Mouse (Mus musculus) stomach, postnatal 0 days (tissue): ENCODE measurements around the gene Tmem254b. TPM values are rescaled to one million over a fixed set of nuclear protein-coding genes. Genes with fewer than 3 reads are reported as not detected.
A peak's percentile ranks its signal among the peaks of the same experiment; 100 is the strongest.
"Not testable (repeated sequence)": the region's sequence is repeated elsewhere in the genome, so short reads cannot be mapped to it uniquely, and the experiment has no call there.

Source experiments
- ATAC-seq: fragments of 200-750 bp; cut with Nextera tagmentation; 2 replicates; pipeline ENCODE4 v1.8.0; 2017; ENCODE audit not compliant: low FRiP score, low TSS enrichment
- DNase-seq: peaks from one replicate; pipeline ENCODE4 v3.0.0-alpha.2; 2016; ENCODE audit warnings: low spot score
- H3K27ac ChIP-seq: fragments of 300-500 bp; sonication (generic); replicated peaks from 2 replicates; pipeline ENCODE4 v1.5.1; 2014; ENCODE audit warnings: mild to moderate bottlenecking, control low read depth
- H3K27me3 ChIP-seq: fragments of 300-500 bp; sonication (generic); 2 replicates; pipeline ENCODE4 v1.6.1; 2014; ENCODE audit warnings: low read length; ENCODE audit not compliant: control insufficient read depth, insufficient read depth
- H3K36me3 ChIP-seq: fragments of 300-500 bp; sonication (generic); 2 replicates; pipeline ENCODE4 v1.6.1; 2014; ENCODE audit warnings: low read length, mixed read lengths; ENCODE audit not compliant: control insufficient read depth, insufficient read depth
- H3K4me1 ChIP-seq: fragments of 300-500 bp; sonication (generic); replicated peaks from 2 replicates; pipeline ENCODE4 v1.6.1; 2014; ENCODE audit warnings: antibody characterized with exemption; ENCODE audit not compliant: control insufficient read depth, insufficient read depth
- H3K4me2 ChIP-seq: fragments of 300-500 bp; sonication (generic); replicated peaks from 2 replicates; pipeline ENCODE4 v1.6.1; 2014; ENCODE audit warnings: low read depth, mild to moderate bottlenecking, control low read depth, moderate library complexity
- H3K4me3 ChIP-seq: fragments of 300-500 bp; sonication (generic); 2 replicates; pipeline ENCODE4 v1.5.1; 2014; ENCODE audit warnings: low read depth, low read length, control low read depth
- H3K9ac ChIP-seq: fragments of 300-500 bp; sonication (generic); 2 replicates; pipeline ENCODE4 v1.6.1; 2014; ENCODE audit warnings: mild to moderate bottlenecking, low read length, control low read depth, mixed read lengths
- H3K9me3 ChIP-seq: fragments of 300-500 bp; sonication (generic); 2 replicates; pipeline ENCODE4 v1.6.1; 2016; ENCODE audit warnings: low read length; ENCODE audit not compliant: control insufficient read depth
- WGBS: fragments of 180-500 bp; shearing (Covaris S2); extraction: QIAGEN DNeasy Blood & Tissue Kit; methylation state at CpG from one replicate; pipeline ENCODE4 v1.1.7; 2014; 5-methylcytosine and 5-hydroxymethylcytosine counted together
- polyA plus RNA-seq: library from polyadenylated mRNA; unstranded; fragments of >200 nt; fragmentation: Nextera tagmentation; extraction: Ambion mirVana; gene quantifications from 2 replicates; pipeline ENCODE4 v1.2.1, GENCODE M21; 2015

Tmem254b gene
- polyA plus RNA-seq: 53.8 and 62.7 TPM in 2 replicates

- H3K4me2 ChIP-seq, DNase-seq, H3K27ac ChIP-seq, H3K36me3 ChIP-seq, H3K4me1 ChIP-seq, H3K9me3 ChIP-seq, H3K27me3 ChIP-seq, H3K4me3 ChIP-seq, H3K9ac ChIP-seq: not testable (repeated sequence)
- peak; percentile 89 for ATAC-seq
- no CpG with 5 or more reads among the region's 10 CpGs for WGBS
These were observed at the start of gene Tmem254b for GRCm38 (mm10) chr14:26206926-26207247. Gene Tmem254b (minus strand): TSS chr14:26207041.

- H3K4me1 ChIP-seq, H3K9ac ChIP-seq, H3K9me3 ChIP-seq, H3K4me3 ChIP-seq, H3K36me3 ChIP-seq, H3K27me3 ChIP-seq, DNase-seq, H3K27ac ChIP-seq, H3K4me2 ChIP-seq: not testable (repeated sequence)
- ATAC-seq: peak; percentile 21; the same call in 1 of the 2 replicates
- whole genome bisulfite sequencing: no CpG with 5 or more reads among the region's 2 CpGs
These were observed 30.3 kb upstream of the Tmem254b start for GRCm38 (mm10) chr14:26237183-26237582.

- H3K27me3 ChIP-seq, DNase-seq, H3K36me3 ChIP-seq, H3K9me3 ChIP-seq, H3K4me2 ChIP-seq, H3K9ac ChIP-seq, H3K4me1 ChIP-seq, H3K4me3 ChIP-seq, H3K27ac ChIP-seq: not testable (repeated sequence)
- 0 out of 2 replicates have a peak, but pooled peaks have one; percentile 40 for ATAC-seq
- WGBS: no CpG with 5 or more reads among the region's 5 CpGs
These were observed 9.6 kb upstream of the Tmem254b start for GRCm38 (mm10) chr14:26216233-26217000.

GRCm38 (mm10) chr14:26206197-26206925, 480 bp downstream of the Tmem254b start:
- not testable (repeated sequence) for H3K27me3 ChIP-seq, H3K9ac ChIP-seq, H3K36me3 ChIP-seq, H3K9me3 ChIP-seq, H3K4me1 ChIP-seq, H3K27ac ChIP-seq, DNase-seq, H3K4me2 ChIP-seq, H3K4me3 ChIP-seq
- ATAC-seq: peak; percentile 91
- no CpG with 5 or more reads among the region's 44 CpGs for WGBS

GRCm38 (mm10) chr14:26197851-26198250, 9.0 kb downstream of the Tmem254b start:
- not testable (repeated sequence) for H3K9me3 ChIP-seq, H3K36me3 ChIP-seq, H3K4me2 ChIP-seq, H3K27me3 ChIP-seq, DNase-seq, H3K27ac ChIP-seq, H3K9ac ChIP-seq, H3K4me3 ChIP-seq, H3K4me1 ChIP-seq
- WGBS: no CpG with 5 or more reads among the region's 3 CpGs
- ATAC-seq: peak; percentile 54; the same call in 1 of the 2 replicates

GRCm38 (mm10) chr14:26188361-26188760, 18.5 kb downstream of the Tmem254b start:
- H3K4me1 ChIP-seq, H3K4me2 ChIP-seq, H3K9me3 ChIP-seq, H3K36me3 ChIP-seq, ATAC-seq, H3K27me3 ChIP-seq, DNase-seq, H3K4me3 ChIP-seq, H3K27ac ChIP-seq, H3K9ac ChIP-seq: not testable (repeated sequence)
- no CpG with 5 or more reads among the region's 8 CpGs for WGBS

GRCm38 (mm10) chr14:26186638-26187037, 20.2 kb downstream of the Tmem254b start:
- H3K4me2 ChIP-seq, DNase-seq, H3K36me3 ChIP-seq, H3K27me3 ChIP-seq, H3K9me3 ChIP-seq, H3K4me3 ChIP-seq, H3K27ac ChIP-seq, H3K9ac ChIP-seq, H3K4me1 ChIP-seq: not testable (repeated sequence)
- WGBS: no CpG with 5 or more reads among the region's 9 CpGs
- 0 out of 2 replicates have a peak, but pooled peaks have one; percentile 15 for ATAC-seq

- H3K36me3 ChIP-seq, H3K4me1 ChIP-seq, H3K9me3 ChIP-seq, H3K4me2 ChIP-seq, H3K9ac ChIP-seq, H3K27me3 ChIP-seq, H3K4me3 ChIP-seq, H3K27ac ChIP-seq, DNase-seq: not testable (repeated sequence)
- 0 out of 2 replicates have a peak, but pooled peaks have one; percentile 12 for ATAC-seq
- WGBS: no CpG with 5 or more reads among the region's 10 CpGs
These were observed 24.5 kb downstream of the Tmem254b start, which contains the start of gene Plac9b for GRCm38 (mm10) chr14:26182380-26182779. Gene Plac9b (minus strand): TSS chr14:26182480.

- not testable (repeated sequence) for H3K4me3 ChIP-seq, H3K27ac ChIP-seq, H3K9me3 ChIP-seq, H3K4me2 ChIP-seq, H3K9ac ChIP-seq, DNase-seq, H3K27me3 ChIP-seq, H3K4me1 ChIP-seq, H3K36me3 ChIP-seq
- ATAC-seq: 0 out of 2 replicates have a peak, but pooled peaks have one; percentile 53
- no CpG with 5 or more reads among the region's 10 CpGs for WGBS
These were observed 25.2 kb downstream of the Tmem254b start for GRCm38 (mm10) chr14:26181660-26182059.
